Mouse (Mus musculus): ENCODE results near the gene Klf13. TPM values are rescaled to one million over a fixed set of nuclear protein-coding genes. Genes with fewer than 3 reads are reported as not detected.
A peak's percentile ranks its signal among the peaks of the same experiment; 100 is the strongest.

Gene Klf13
- total and polyA plus RNA-seq, 3 experiments: 1.7 to 9.7 (median 3.7) TPM

GRCm38 (mm10) chr7:63952077-63952898 is 13.6 kb upstream of the Klf13 start:
- dilution Hi-C loops (cut with MboI; ENCODE audit: extremely low pct_ligation_motif_present, extremely low pct_unique_long_range_greater_than_20kb, low sequenced_read_pairs) (no loop called here), in situ Hi-C loops (cut with MboI; ENCODE audit: low pct_ligation_motif_present, low pct_unique_long_range_greater_than_20kb, low sequenced_read_pairs) (loop anchor here (25.0 kb wide), 1 partner anchor 190 kb away; no protein-coding TSS in a partner anchor)
- Histone ChIP-seq H3K4me3 (replicated peaks in 1 of 3; ENCODE audit: low read depth in 2 of 3, low read length in 2 of 3, poor library complexity in 1 of 3) (no peak overlapping the region), H3K27me3 (replicated peaks) (peaks cover 1% of the 10 kb centered on the region), H3K4me2 (ENCODE audit: insufficient read depth, low read depth, poor library complexity, severe bottlenecking) (no peak overlapping the region), H3K79me2 (replicated peaks; ENCODE audit: control insufficient read depth, extremely low read depth, insufficient read depth, poor library complexity, severe bottlenecking) (no peaks in the 10 kb centered on the region), H3K27ac (ENCODE audit: insufficient read depth, low read depth) (no peak overlapping the region), H3K9ac (ENCODE audit: insufficient read depth, low read depth) (no peak overlapping the region), H3K36me3 (replicated peaks in 1 of 2; ENCODE audit: control insufficient read depth in 1 of 2, insufficient read depth in 1 of 2, low read length in 1 of 2) (no peaks in the 10 kb centered on the region), H3K9me3 (replicated peaks; ENCODE audit: low read length) (no peaks in the 10 kb centered on the region), H3K4me1 (ENCODE audit: control insufficient read depth in 1 of 2, insufficient read depth in 2 of 2) (peaks cover 13 to 24% of the 10 kb centered on the region in 2 experiments)
- TF ChIP-seq RCOR1 (conservative IDR thresholded peaks at IDR 0.05; ENCODE audit: low read depth, low read length) (no peak), POLR2AphosphoS2 (IDR thresholded peaks at IDR 0.05; ENCODE audit: low read depth, low read length) (no peak), ZNF384 (IDR thresholded peaks at IDR 0.05; ENCODE audit: low read depth, low read length) (no peak), ELF1 (IDR thresholded peaks at IDR 0.05; ENCODE audit: low read depth, low read length) (no peak), MAX (IDR thresholded peaks at IDR 0.05; ENCODE audit: low read length) (no peak), ETS1 (conservative IDR thresholded peaks at IDR 0.05; ENCODE audit: low read depth, low read length) (no peak), ZMIZ1 (IDR thresholded peaks at IDR 0.05; ENCODE audit: low read depth, low read length) (no peak), BHLHE40 (IDR thresholded peaks at IDR 0.05; ENCODE audit: low read depth, low read length) (no peak), RAD21 (IDR thresholded peaks at IDR 0.05; ENCODE audit: low read depth, low read length) (no peak), MYC (IDR thresholded peaks at IDR 0.05; ENCODE audit: low read depth, low read length) (no peak), CHD2 (IDR thresholded peaks at IDR 0.05; ENCODE audit: low read length) (no peak), ZKSCAN1 (IDR thresholded peaks at IDR 0.05; ENCODE audit: borderline replicate concordance, low read depth, low read length) (no peak)
- DNase-seq (ENCODE audit: extremely low read depth): no peak

- Histone ChIP-seq H3K4me1 (ENCODE audit: control insufficient read depth in 1 of 2, insufficient read depth in 2 of 2) (peaks cover 13 to 24% of the 10 kb centered on the region in 2 experiments), H3K9ac (ENCODE audit: insufficient read depth, low read depth) (no peak overlapping the region), H3K4me2 (ENCODE audit: insufficient read depth, low read depth, poor library complexity, severe bottlenecking) (peak overlapping the region; percentile 56; the same call in 1 of the 2 replicates), H3K9me3 (replicated peaks; ENCODE audit: low read length) (no peaks in the 10 kb centered on the region), H3K4me3 (replicated peaks in 1 of 3; ENCODE audit: low read depth in 2 of 3, low read length in 2 of 3, poor library complexity in 1 of 3) (no peak overlapping the region), H3K79me2 (replicated peaks; ENCODE audit: control insufficient read depth, extremely low read depth, insufficient read depth, poor library complexity, severe bottlenecking) (no peaks in the 10 kb centered on the region), H3K27ac (ENCODE audit: insufficient read depth, low read depth) (peak overlapping the region; percentile 43; the same call in 1 of the 2 replicates), H3K36me3 (replicated peaks in 1 of 2; ENCODE audit: control insufficient read depth in 1 of 2, insufficient read depth in 1 of 2, low read length in 1 of 2) (no peaks in the 10 kb centered on the region), H3K27me3 (replicated peaks) (peaks cover 1% of the 10 kb centered on the region)
- dilution Hi-C loops (cut with MboI; ENCODE audit: extremely low pct_ligation_motif_present, extremely low pct_unique_long_range_greater_than_20kb, low sequenced_read_pairs): no loop called here
- in situ Hi-C loops (cut with MboI; ENCODE audit: low pct_ligation_motif_present, low pct_unique_long_range_greater_than_20kb, low sequenced_read_pairs): loop anchor here (25.0 kb wide), 1 partner anchor 189 kb away; no protein-coding TSS in a partner anchor
- peak; percentile 58 for DNase-seq (ENCODE audit: extremely low read depth)
- TF ChIP-seq JUN (IDR thresholded peaks at IDR 0.05; ENCODE audit: insufficient read depth, low read depth, low read length) (0 out of 2 replicates have a peak, but pooled peaks have one; percentile 7), SIN3A (IDR thresholded peaks at IDR 0.05; ENCODE audit: low read length) (peak; percentile 33; the same call in 1 of the 2 replicates), IRF4 (IDR thresholded peaks at IDR 0.05; ENCODE audit: low read depth, low read length) (peak; percentile 37; the same call in 1 of the 2 replicates), ELF1 (IDR thresholded peaks at IDR 0.05; ENCODE audit: low read depth, low read length) (0 out of 2 replicates have a peak, but pooled peaks have one; percentile 30), USF2 (conservative IDR thresholded peaks at IDR 0.05; ENCODE audit: low read depth, low read length) (no peak), MEF2A (IDR thresholded peaks at IDR 0.05; ENCODE audit: borderline replicate concordance, low read depth, low read length) (0 out of 2 replicates have a peak, but pooled peaks have one; percentile 28), ETS1 (conservative IDR thresholded peaks at IDR 0.05; ENCODE audit: low read depth, low read length) (peak; percentile 58; the same call in 1 of the 2 replicates), EP300 (IDR thresholded peaks at IDR 0.05; ENCODE audit: low read length) (0 out of 2 replicates have a peak, but pooled peaks have one; percentile 33), MYC (IDR thresholded peaks at IDR 0.05; ENCODE audit: low read depth, low read length) (no peak), BHLHE40 (IDR thresholded peaks at IDR 0.05; ENCODE audit: low read depth, low read length) (0 out of 2 replicates have a peak, but pooled peaks have one; percentile 31)
Observed at GRCm38 (mm10) chr7:63950931-63951607, 12.4 kb upstream of the Klf13 start.

Data from CH12.LX (cell line).